Comparison of ENCODE assay signal across 9 mouse cellular contexts in the genomic region with DNA sequence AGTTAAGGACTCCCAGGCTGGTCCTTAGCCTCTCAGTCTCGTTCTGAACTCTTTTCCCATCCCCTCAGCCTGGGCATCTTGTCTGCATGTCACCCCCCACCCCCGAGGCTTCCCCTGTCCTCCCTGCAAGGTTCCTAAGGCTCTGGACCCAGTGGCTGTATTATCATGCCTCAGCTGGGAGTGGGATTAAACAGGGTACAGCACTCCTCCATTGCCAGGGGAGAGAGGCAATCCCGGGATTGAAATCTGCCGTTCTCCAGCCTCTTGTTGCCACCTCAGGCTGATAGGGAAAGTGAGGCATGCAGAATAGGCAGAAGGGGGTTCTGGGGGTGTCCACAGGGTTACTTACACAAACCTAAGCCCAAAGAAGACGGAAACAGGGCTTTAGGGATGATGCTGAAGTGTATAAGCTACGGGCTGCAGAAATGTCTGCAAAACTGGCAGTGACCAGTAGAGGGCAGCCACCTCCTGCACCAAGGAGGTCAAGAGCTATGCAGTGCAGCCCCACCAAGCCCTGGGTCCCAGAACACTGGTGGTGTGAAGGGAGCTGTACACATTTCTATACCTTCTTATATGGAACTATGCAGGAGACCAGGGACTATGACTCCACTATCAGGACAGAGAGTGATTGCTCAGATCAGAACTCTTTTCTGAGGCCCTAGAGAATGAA. TPM values are rescaled to one million over a fixed set of nuclear protein-coding genes. Genes with fewer than 3 reads are reported as not detected.
A peak's percentile ranks its signal among the peaks of the same experiment; 100 is the strongest.
DNase-seq lines count a peak whose midpoint lies in the region; ATAC-seq lines count a peak whose summit lies in the region.
"Had no signal": no experiment of that assay in that cellular context is flagged by ENCODE, and none has a peak within 500 bp of the region (broad histone marks: within the 10 kb centered on the region; RNA-seq: fewer than 3 reads in every experiment).

No protein-coding gene starts in this region.

- no peak overlapping the region for H3K27ac ChIP-seq in heart, embryonic 12.5 days (ENCODE audit: poor library complexity, severe bottlenecking)
- no peak overlapping the region for H3K27ac ChIP-seq in heart, embryonic 10.5 days
- no peak overlapping the region for H3K27ac ChIP-seq in hindbrain, embryonic 11.5 days (ENCODE audit: low read depth, low read length)
- H3K27ac ChIP-seq in midbrain, embryonic 12.5 days (replicated peaks) = no peak overlapping the region
- no peak overlapping the region for H3K27ac ChIP-seq in stomach, embryonic 15.5 days
- H3K27ac ChIP-seq: embryonic facial prominence, embryonic 12.5 days had no signal

- no peaks in the 10 kb centered on the region for H3K27me3 ChIP-seq in heart, embryonic 12.5 days (replicated peaks)
- H3K27me3 ChIP-seq in heart, embryonic 10.5 days (ENCODE audit: insufficient read depth, poor library complexity, severe bottlenecking) = no peaks in the 10 kb centered on the region
- no peaks in the 10 kb centered on the region for H3K27me3 ChIP-seq in hindbrain, embryonic 11.5 days (ENCODE audit: control insufficient read depth, insufficient read depth, low read length)
- no peaks in the 10 kb centered on the region for H3K27me3 ChIP-seq in midbrain, embryonic 12.5 days
- no peaks in the 10 kb centered on the region for H3K27me3 ChIP-seq in stomach, embryonic 15.5 days (replicated peaks)
- H3K27me3 ChIP-seq: embryonic facial prominence, embryonic 12.5 days had no signal

- H3K9me3 ChIP-seq in heart, embryonic 12.5 days (replicated peaks) = no peaks in the 10 kb centered on the region
- H3K9me3 ChIP-seq in heart, embryonic 10.5 days = no peaks in the 10 kb centered on the region
- H3K9me3 ChIP-seq in hindbrain, embryonic 11.5 days (ENCODE audit: control insufficient read depth, low read length) = no peaks in the 10 kb centered on the region
- no peaks in the 10 kb centered on the region for H3K9me3 ChIP-seq in midbrain, embryonic 12.5 days
- H3K9me3 ChIP-seq in stomach, embryonic 15.5 days = no peaks in the 10 kb centered on the region
- H3K9me3 ChIP-seq: embryonic facial prominence, embryonic 12.5 days had no signal

- no peak overlapping the region for H3K4me3 ChIP-seq in heart, embryonic 12.5 days
- no peak overlapping the region for H3K4me3 ChIP-seq in heart, embryonic 10.5 days
- no peak overlapping the region for H3K4me3 ChIP-seq in hindbrain, embryonic 11.5 days (ENCODE audit: low read depth, low read length)
- H3K4me3 ChIP-seq in midbrain, embryonic 12.5 days = no peak overlapping the region
- no peak overlapping the region for H3K4me3 ChIP-seq in stomach, embryonic 15.5 days (replicated peaks)
- H3K4me3 ChIP-seq: embryonic facial prominence, embryonic 12.5 days had no signal

- H3K4me2 ChIP-seq in heart, embryonic 12.5 days = no peak overlapping the region
- H3K4me2 ChIP-seq in hindbrain, embryonic 11.5 days (replicated peaks; ENCODE audit: low read depth, low read length) = no peak overlapping the region
- H3K4me2 ChIP-seq in midbrain, embryonic 12.5 days (replicated peaks) = no peak overlapping the region
- no peak overlapping the region for H3K4me2 ChIP-seq in stomach, embryonic 15.5 days
- H3K4me2 ChIP-seq: embryonic facial prominence, embryonic 12.5 days had no signal

- WGBS in heart, embryonic 12.5 days = 69% methylated on average over 6 of the region's 6 CpGs
- 67% methylated on average over 6 of the region's 6 CpGs for WGBS in heart, embryonic 10.5 days
- 67% methylated on average over 6 of the region's 6 CpGs for WGBS in hindbrain, embryonic 11.5 days
- WGBS in midbrain, embryonic 12.5 days = 67% methylated on average over 6 of the region's 6 CpGs
- 67% methylated on average over 6 of the region's 6 CpGs for whole genome bisulfite sequencing in stomach, embryonic 15.5 days

- no peak for DNase-seq in heart, embryonic 10.5 days (ENCODE audit: low spot score)
- peak; percentile 60 for DNase-seq in WW6 (ENCODE audit: low read depth, low spot score)
- DNase-seq in embryo, embryonic 9.5 days (ENCODE audit: extremely low spot score) = peak; percentile 72
- peak; percentile 86 for DNase-seq in hindbrain, embryonic 11.5 days (ENCODE audit: low spot score)
- DNase-seq in left cerebral cortex, postnatal 4 days = peak; percentile 66

- H3K36me3 ChIP-seq in heart, embryonic 12.5 days = peaks cover 63% of the 10 kb centered on the region
- peaks cover 77% of the 10 kb centered on the region for H3K36me3 ChIP-seq in heart, embryonic 10.5 days
- H3K36me3 ChIP-seq in hindbrain, embryonic 11.5 days (ENCODE audit: control insufficient read depth, insufficient read depth, low read length) = no peaks in the 10 kb centered on the region
- peaks cover 52% of the 10 kb centered on the region for H3K36me3 ChIP-seq in midbrain, embryonic 12.5 days
- no peaks in the 10 kb centered on the region for H3K36me3 ChIP-seq in stomach, embryonic 15.5 days
- H3K36me3 ChIP-seq: embryonic facial prominence, embryonic 12.5 days had no signal

- intact Hi-C loops in left cerebral cortex, postnatal 4 days (cut with DNase I) = loop anchor here (1.0 kb wide), 1 partner anchor 114 kb away; no protein-coding TSS in a partner anchor

- 0 out of 2 replicates have a peak, but pooled peaks have one; percentile 4 for ATAC-seq in heart, embryonic 12.5 days (ENCODE audit: insufficient number of reproducible peaks, low FRiP score)
- peak; percentile 45; the same call in 1 of the 2 replicates for ATAC-seq in hindbrain, embryonic 11.5 days (ENCODE audit: low FRiP score)
- ATAC-seq in midbrain, embryonic 12.5 days (ENCODE audit: low FRiP score, low read depth) = 0 out of 2 replicates have a peak, but pooled peaks have one; percentile 47
- peak; percentile 48; the same call in 1 of the 2 replicates for ATAC-seq in stomach, embryonic 15.5 days (ENCODE audit: insufficient read depth, low FRiP score, low read depth)

- H3K9ac ChIP-seq in heart, embryonic 12.5 days = no peak overlapping the region
- no peak overlapping the region for H3K9ac ChIP-seq in hindbrain, embryonic 11.5 days (ENCODE audit: low read depth, low read length)
- H3K9ac ChIP-seq in midbrain, embryonic 12.5 days (replicated peaks) = no peak overlapping the region
- H3K9ac ChIP-seq in stomach, embryonic 15.5 days = no peak overlapping the region
- H3K9ac ChIP-seq: embryonic facial prominence, embryonic 12.5 days had no signal

- 0 out of 2 replicates have a peak, but pooled peaks cover 4% of the 10 kb centered on the region for H3K4me1 ChIP-seq in heart, embryonic 12.5 days (replicated peaks)
- peaks cover 14% of the 10 kb centered on the region; the same call in 1 of the 2 replicates for H3K4me1 ChIP-seq in heart, embryonic 10.5 days
- no peaks in the 10 kb centered on the region for H3K4me1 ChIP-seq in hindbrain, embryonic 11.5 days (replicated peaks; ENCODE audit: control insufficient read depth, insufficient read depth, low read length)
- 0 out of 2 replicates have a peak, but pooled peaks cover 5% of the 10 kb centered on the region for H3K4me1 ChIP-seq in midbrain, embryonic 12.5 days
- H3K4me1 ChIP-seq in stomach, embryonic 15.5 days = no peaks in the 10 kb centered on the region
- H3K4me1 ChIP-seq: embryonic facial prominence, embryonic 12.5 days had no signal

RNA-seq across cellular contexts. Expression of a gene that starts 38.4 kb away (rescaled TPM):
- 27.9 and 29.2 TPM in 2 replicates for polyA plus RNA-seq in heart, embryonic 12.5 days (2016; fragmentation: Nextera tagmentation; extraction: Ambion mirVana)
- 47.6 and 62.0 TPM in 2 replicates for polyA plus RNA-seq in heart, embryonic 10.5 days (2016; fragmentation: Nextera tagmentation; extraction: Ambion mirVana)
- polyA plus RNA-seq in hindbrain, embryonic 11.5 days (2014; fragmentation: Nextera tagmentation; extraction: Ambion mirVana) = 10.2 and 12.4 TPM in 2 replicates
- total RNA-seq in left cerebral cortex, postnatal 4 days (2021) = 10 to 100 TPM; 19.0 to 20.2 TPM
- polyA plus RNA-seq in midbrain, embryonic 12.5 days (2016; fragmentation: Nextera tagmentation; extraction: Ambion mirVana) = 14.4 and 17.3 TPM in 2 replicates
- 26.9 and 27.1 TPM in 2 replicates for polyA plus RNA-seq in stomach, embryonic 15.5 days (2015; fragmentation: Nextera tagmentation; extraction: Ambion mirVana)
